Mouse (Mus musculus) retina, postnatal 7 days (tissue): ENCODE results near the gene 4930402F06Rik.

Experiments
- DNase-seq: peaks from one replicate; pipeline ENCODE4 v3.0.0-alpha.2; 2012; ENCODE audit warnings: low read depth, low spot score

4930402F06Rik gene

GRCm38 (mm10) chr2:35338707-35339106 is 58.3 kb downstream of the 4930402F06Rik start:
- no peak for DNase-seq

- no peak for DNase-seq
Observed at GRCm38 (mm10) chr2:35338036-35338435, 58.9 kb downstream of the 4930402F06Rik start.

- no peak for DNase-seq
Observed at GRCm38 (mm10) chr2:35337419-35337818, 59.6 kb downstream of the 4930402F06Rik start.

GRCm38 (mm10) chr2:35336388-35337280 is 60.3 kb downstream of the 4930402F06Rik start, which contains the start of gene Stom:
Stom (minus strand) TSS chr2:35336976.
- peak; percentile 99 for DNase-seq

GRCm38 (mm10) chr2:35335620-35336019 is 61.4 kb downstream of the 4930402F06Rik start:
- peak; percentile 52 for DNase-seq

DNA sequence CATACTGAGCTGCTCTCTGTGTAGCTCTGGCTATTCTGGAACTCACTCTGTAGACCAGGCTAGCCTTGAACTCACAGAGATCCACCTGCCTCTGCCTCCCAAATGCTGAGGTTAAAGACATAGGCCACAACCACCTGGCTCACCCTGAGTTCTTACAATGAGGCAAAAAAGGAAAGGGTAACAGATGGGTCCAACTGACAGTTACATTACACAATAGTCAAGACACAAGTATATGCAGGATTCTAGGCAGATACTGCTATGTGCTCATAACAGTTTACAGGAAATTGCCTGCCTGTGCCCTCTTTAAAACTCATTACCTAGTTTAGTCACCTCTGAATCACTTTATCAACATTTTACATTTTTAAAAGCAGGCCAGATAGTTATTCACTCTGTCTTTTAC is 63.3 kb downstream of the 4930402F06Rik start:
- DNase-seq = no peak

- no peak for DNase-seq
Observed at GRCm38 (mm10) chr2:35331205-35331604, 65.8 kb downstream of the 4930402F06Rik start.

GRCm38 (mm10) chr2:35329061-35329460 is 67.9 kb downstream of the 4930402F06Rik start:
- no peak for DNase-seq

GRCm38 (mm10) chr2:35328064-35328792 is 68.7 kb downstream of the 4930402F06Rik start:
- DNase-seq = no peak

GRCm38 (mm10) chr2:35327583-35327982 is 69.4 kb downstream of the 4930402F06Rik start:
- DNase-seq = no peak

DNA sequence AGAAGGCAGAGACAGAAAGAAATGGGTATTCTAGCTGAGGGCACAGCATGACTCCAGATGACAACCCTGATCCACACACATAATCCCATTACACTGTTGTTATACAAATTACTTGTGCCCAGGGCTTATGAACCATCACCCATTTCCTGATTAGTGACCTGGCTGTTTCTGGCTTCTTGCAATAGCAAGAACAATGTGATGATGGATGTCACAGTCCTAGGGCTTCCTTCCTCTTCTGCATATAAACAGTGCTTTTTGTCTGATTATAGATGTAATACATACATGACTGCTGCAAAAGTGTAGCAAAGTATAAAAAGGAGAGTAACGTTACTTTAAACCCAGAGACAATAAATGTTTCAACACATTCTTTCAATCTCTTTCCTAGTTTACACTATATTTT is 70.0 kb downstream of the 4930402F06Rik start:
- no peak for DNase-seq

DNA sequence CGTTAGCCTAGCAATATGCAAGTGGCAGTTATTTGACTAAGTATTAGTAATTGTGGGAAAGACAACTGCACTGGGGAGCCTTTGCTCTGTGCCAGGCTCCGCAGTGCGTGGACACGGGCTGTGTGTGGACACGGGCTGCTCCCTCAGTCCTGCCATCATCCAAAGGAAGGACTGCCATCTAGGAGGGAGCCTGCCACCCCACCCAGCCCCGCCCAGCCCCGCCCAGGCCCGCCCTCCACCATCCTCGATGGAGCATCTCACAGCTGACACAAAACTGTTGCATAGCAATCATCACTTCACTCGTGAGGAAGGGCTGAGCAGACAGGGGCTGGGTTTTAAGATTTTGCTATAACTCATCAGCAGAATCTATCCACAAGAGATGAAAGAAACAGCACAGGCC is 71.0 kb downstream of the 4930402F06Rik start:
- DNase-seq = no peak
